Mouse (Mus musculus) adrenal gland, postnatal 10 days (tissue): ENCODE data around the gene Xrcc6. TPM values are rescaled to one million over a fixed set of nuclear protein-coding genes. Genes with fewer than 3 reads are reported as not detected.

ENCODE experiments used
- DNase-seq: peaks from one replicate; pipeline ENCODE4 v3.0.0; 2021; ENCODE audit warnings: mixed read lengths
- total RNA-seq, 2 experiments: library from RNA; stranded (reverse); gene quantifications; 2 replicates each; pipeline ENCODE4 v1.2.3; 2021

The Xrcc6 gene
- total RNA-seq, 2 experiments from 2014 or later: 122 to 139 TPM

GRCm38 (mm10) chr15:82022535-82023088 is 35.0 kb downstream of the Xrcc6 start:
- peak; percentile 66 for DNase-seq

DNA sequence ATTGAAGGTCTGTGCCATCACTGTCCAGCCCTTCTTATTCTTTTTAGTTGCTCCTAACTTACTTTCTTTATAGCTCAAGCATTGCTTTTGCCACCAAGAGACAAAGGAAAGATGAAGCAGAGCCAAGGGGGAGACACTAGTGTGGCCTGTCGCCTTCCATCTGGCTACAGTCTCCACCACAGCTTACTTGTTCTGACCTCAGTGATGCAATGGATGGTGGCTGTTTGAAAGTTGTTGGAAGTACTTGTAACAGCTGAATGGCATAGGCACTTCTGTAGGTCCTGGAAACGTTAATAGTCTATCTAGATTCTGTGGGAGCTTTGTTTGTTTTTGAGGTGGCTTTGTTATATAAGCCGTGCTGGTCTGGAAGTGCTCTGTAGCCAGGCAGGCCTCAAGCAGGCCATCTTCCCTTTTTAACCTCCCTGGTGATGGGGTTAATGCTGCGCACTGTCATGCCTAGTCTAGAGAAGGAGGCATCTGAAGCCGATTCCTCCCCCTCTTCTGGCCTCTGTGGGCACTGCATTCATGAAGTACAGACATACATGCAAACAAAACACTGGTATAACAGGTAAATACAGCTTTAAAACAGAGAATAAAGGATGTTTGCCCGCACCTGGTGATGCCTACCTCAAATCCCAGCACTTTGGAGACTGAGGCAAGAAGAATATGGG is 36.5 kb downstream of the Xrcc6 start:
- DNase-seq: no peak

DNA sequence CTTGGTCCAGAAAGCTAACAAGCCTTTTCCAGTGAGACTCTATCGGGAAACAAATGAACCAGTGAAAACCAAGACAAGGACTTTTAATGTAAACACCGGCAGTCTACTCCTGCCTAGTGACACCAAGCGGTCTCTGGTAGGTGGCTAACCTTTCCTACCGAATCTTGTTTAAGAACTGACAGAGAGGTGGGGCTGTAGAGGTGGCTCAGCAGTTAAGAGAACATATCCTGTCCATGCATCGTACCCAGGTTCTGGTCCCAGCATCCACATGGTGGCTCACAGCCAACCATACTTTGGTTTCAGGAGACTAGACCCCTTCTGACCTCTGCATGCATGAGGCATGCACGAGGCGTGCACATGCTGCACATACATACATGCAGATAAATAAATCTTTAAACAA is 39.6 kb downstream of the Xrcc6 start:
- DNase-seq: no peak

- DNase-seq: no peak
Observed at GRCm38 (mm10) chr15:82027726-82028125, 40.1 kb downstream of the Xrcc6 start.

DNA sequence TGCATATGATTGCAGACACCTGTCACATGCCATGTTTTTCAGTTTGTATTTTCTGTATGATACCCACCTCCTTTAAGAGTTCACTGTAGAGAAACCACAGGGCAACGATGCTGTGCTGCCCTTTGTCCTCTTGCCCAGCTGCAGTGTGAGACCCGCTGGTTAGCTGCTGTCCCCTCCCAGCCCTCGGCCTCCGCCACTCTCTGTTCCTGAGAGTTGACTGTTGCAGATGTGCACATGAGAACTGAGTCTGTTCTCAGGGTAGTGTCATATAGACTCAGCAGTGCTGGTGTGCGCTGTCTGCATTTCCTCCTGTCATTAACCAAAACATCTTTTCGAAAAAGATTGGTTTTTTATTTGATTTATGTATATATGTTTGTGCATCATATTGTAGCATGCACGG is 44.8 kb downstream of the Xrcc6 start:
- DNase-seq: no peak

- no peak for DNase-seq
Observed at GRCm38 (mm10) chr15:82033762-82034161, 46.1 kb downstream of the Xrcc6 start, which contains the start of gene Desi1. TSS of gene Desi1 (minus strand) at chr15:82033862.

DNA sequence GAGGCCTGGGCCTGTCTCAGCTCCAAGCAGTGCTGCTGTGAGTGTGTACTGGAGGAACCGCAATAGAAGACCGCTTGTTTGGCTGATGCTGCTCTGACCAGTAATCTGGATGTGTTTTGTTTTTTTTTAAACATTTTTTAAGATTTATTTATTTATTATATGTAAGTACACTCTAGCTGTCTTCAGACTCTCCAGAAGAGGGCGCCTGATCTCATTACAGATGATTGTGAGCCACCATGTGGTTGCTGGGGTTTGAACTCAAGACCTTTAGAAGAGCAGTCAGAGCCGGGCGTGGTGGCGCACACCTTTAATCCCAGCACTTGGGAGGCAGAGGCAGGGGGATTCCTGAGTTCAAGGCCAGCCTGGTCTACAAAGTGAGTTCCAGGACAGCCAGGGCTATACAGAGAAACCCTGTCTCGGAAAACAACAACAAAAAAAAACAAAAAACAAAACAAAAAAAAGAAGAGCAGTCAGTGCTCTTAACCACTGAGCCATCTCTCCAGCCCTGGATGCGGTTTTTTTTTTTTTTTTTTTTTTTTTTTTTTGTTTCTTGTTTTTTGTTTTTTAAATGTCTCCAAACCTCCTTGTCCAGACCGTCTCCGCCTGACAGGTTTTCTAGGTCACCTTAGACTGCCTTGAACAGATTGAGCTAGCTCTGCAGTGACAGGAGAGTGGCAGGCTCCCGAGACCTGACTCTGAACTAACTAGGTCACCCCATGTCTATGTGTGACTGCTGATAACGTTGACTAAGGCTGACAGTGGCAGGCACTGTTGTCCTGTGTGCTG is 48.5 kb downstream of the Xrcc6 start:
- DNase-seq: peak; percentile 39

DNA sequence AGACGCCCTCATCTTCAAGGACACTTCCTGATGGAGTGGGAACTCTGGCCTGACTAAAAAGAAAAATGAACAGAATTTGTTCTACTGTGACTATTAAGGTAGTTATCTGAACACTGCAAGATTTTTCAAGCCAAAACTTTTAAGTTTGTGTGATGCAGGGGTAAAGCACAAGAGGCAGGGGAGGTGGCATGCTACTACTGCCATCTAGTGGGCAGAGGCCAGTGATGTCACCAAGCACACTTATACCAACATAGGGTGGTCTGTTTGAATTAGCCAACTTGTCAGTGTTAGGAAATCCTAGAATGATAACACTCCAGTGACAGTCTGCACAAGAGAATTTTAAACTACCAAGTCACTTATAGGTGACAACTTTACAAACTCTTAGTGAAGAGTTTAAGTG is 53.0 kb downstream of the Xrcc6 start:
- DNase-seq: peak; percentile 56

- no peak for DNase-seq
Observed at GRCm38 (mm10) chr15:82044166-82044784, 56.6 kb downstream of the Xrcc6 start.

GRCm38 (mm10) chr15:82046246-82046891 is 58.7 kb downstream of the Xrcc6 start:
- peak; percentile 46 for DNase-seq

- peak; percentile 95 for DNase-seq
Observed at GRCm38 (mm10) chr15:82047080-82047883, 59.6 kb downstream of the Xrcc6 start, which contains the start of gene Snu13. TSS of gene Snu13 (minus strand) at chr15:82047598.

DNA sequence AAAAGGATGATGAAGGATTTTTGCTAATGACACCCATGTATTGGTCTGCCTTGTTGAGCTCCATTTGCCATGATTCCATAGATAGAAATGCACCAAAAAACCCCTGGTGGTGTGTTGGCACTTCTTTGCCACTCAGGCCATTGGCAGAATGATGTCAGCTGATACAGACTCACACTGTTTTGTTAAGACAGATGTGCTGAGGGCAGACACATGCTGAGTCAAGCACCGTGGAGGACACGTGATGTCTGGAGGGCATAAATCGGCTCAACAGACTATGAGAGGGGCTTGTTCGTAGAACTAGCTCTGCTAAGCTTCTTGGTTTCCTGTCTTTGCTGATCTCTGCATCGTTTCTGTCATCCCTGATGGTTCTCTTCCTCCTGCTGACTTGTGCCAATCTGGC is 64.9 kb downstream of the Xrcc6 start:
- no peak for DNase-seq

DNA sequence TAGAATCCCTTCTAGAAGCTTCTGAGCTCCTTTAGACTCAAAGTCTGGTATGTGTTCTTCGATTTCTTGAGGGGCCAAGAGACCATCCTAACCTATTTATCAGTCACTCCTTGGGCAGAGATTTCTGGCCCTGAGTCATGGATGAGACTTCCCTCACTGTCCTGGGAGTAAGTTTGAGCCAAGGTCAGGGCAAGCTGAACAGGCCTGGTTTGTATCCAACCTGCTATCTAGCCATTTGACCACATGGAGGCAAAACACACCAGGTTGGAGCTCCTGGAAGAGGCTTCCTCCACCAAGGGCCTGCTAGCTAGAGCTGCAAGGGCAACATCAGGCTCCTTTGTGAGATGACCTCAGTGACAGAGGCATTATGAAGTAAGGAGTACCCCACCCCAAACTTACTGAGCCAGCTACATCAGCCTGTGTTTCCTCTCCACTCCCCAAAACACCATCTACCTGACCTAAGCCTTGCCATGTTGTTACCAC is 71.1 kb downstream of the Xrcc6 start, which contains the start of gene 4930407I10Rik:
4930407I10Rik (plus strand) TSS at position 433 of the 483 bp plus-strand sequence.
- DNase-seq: no peak

- DNase-seq: no peak
Observed at GRCm38 (mm10) chr15:82063909-82064308, 76.3 kb downstream of the Xrcc6 start.

- peak; percentile 84 for DNase-seq
Observed at GRCm38 (mm10) chr15:82065511-82065910, 77.9 kb downstream of the Xrcc6 start.

GRCm38 (mm10) chr15:82069898-82070297 is 82.3 kb downstream of the Xrcc6 start, which contains the start of gene Mei1:
TSS of gene Mei1 (plus strand) at chr15:82069996.
- no peak for DNase-seq

- no peak for DNase-seq
Observed at GRCm38 (mm10) chr15:82071816-82072469, 84.3 kb downstream of the Xrcc6 start.

GRCm38 (mm10) chr15:82073490-82073889 is 85.9 kb downstream of the Xrcc6 start:
- no peak for DNase-seq

GRCm38 (mm10) chr15:82079883-82080282 is 92.2 kb downstream of the Xrcc6 start:
- no peak for DNase-seq

DNA sequence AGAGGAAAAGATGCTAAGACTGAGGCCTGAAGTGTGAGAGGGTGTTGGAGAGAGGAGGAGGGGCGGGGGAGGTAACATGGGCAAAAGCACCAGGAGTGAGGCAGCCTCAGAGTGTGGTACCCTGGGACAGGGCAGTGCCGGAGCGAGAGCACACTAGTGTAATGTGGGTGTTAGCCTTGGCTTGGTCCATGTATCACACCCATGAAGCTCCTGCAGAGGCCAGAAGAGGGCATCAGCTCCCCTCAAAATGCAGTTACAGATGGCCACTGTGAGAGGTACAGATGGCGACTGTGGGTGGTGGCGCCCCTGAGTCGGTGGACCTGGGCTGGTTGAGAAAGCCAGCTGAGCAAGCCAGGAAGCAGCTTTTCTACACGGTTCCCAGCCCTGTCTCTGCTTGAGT is 93.5 kb downstream of the Xrcc6 start:
- DNase-seq: peak; percentile 25
